Mouse (Mus musculus): ENCODE data around the gene Cecr2.

DNA sequence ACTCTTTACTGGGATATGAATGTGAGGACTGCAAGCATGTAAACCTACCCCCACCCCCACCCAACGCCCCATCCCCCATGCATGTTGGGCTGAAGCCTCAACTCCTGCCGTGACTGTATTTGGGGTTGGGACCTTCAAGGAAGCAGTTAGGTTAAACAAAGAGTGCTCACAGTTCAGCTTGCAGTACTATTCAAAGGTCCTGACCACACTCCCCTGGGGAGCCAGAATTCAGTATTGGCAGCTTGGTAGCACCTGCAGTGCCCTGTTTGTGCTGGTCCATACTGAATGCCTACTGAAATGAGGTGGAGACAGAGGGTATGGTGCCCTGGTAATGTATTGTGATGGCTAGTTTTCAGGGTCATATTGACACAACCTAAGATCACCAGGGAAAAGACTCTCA is 39.1 kb upstream of the Cecr2 start:
- TF ChIP-seq CTCF (IDR thresholded peaks at IDR 0.05; ENCODE audit: low read depth, low read length) (no peak), POLR2A (IDR thresholded peaks at IDR 0.05; ENCODE audit: borderline replicate concordance, low read depth, low read length) (no peak)
